Mouse (Mus musculus) ES-E14 (cell line): ENCODE results near the gene Dvl3.

Source experiments
- CHD2 ChIP-seq: IDR thresholded peaks from 2 replicates; pipeline ENCODE4 v1.6.1; 2014; ENCODE audit warnings: mild to moderate bottlenecking, low read depth, low read length, inconsistent platforms
- ZNF384 ChIP-seq: IDR thresholded peaks from 2 replicates; pipeline ENCODE4 v1.6.1; 2012; ENCODE audit warnings: low read depth, low read length, inconsistent platforms

DNA sequence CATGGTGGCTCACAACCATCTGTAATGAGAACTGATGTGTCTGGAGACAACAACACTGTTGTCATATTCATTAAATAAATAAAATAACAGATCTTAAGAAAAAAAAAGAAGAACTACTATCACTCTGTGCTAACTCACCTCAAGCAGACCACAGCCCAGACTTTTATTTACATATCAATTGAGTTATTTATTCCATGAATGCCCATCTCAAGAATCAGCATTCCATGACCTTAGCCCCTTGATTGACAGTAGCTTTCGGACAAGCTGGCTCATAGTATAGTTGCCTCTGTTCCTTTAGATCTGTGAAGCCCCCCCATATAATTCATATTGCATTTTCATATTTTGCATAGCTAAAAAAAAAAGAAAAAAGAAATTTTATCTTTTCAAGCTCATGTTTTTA, 43.0 kb upstream of the Dvl3 start:
- TF ChIP-seq ZNF384 = no peak
- no peak for TF ChIP-seq CHD2
